Mouse (Mus musculus): Measurements from ENCODE around the gene Vps54. TPM values are rescaled to one million over a fixed set of nuclear protein-coding genes. Genes with fewer than 3 reads are reported as not detected.

Gene Vps54
- 24.4 TPM for polyA plus RNA-seq (2014; fragmentation: Illumina TruSeq; extraction: RNeasy Lipid Tissue Mini Kit (QIAGEN cat#74804); ENCODE audit: low read depth, low replicate concordance)

DNA sequence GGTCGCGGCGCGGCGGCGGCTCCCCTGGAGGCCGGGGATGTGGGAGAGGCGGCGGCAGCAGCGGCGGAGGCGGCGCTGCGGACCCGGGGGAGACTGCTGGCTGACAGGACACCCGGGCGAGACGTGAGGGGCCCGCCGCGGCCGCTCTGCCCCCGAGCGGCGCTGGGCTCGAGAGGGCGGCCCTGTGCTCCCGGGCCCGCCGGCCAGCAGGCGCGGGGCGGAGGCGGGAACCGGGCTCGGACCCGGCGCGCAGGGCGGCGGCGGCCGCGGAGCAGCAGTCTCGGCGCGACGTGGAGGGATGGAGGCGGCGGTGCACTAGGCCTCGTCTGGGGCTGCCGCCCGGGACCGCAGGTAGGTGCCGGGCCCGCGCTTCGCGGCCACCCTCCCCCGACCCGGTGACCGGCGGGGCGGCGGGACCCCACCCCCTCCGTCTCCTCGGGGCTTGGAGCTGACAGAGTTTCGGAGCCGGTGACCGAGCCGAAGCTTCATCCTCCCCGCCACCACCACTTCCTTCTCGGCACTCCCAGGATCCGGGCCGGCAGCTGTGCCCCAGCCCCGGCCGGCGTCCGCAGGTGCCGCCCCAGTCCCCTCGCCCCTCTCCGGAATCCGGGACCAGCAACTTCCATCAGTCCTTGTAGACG lies at the start of gene Vps54:
TSS of gene Vps54 (plus strand) at position 261 of the 641 bp plus-strand sequence.

Other genes with a start within 250 kb of the Vps54 start
- gene Peli1, start 148.0 kb upstream of the Vps54 start, polyA plus RNA-seq (2014; fragmentation: Illumina TruSeq; extraction: RNeasy Lipid Tissue Mini Kit (QIAGEN cat#74804); ENCODE audit: low read depth, low replicate concordance): 11.2 TPM
- 294 TPM for gene Ugp2, start 131.9 kb downstream of the Vps54 start, polyA plus RNA-seq (2014; fragmentation: Illumina TruSeq; extraction: RNeasy Lipid Tissue Mini Kit (QIAGEN cat#74804); ENCODE audit: low read depth, low replicate concordance)